In genomic region chr3:136668072-136668471, GRCm38 (mm10) we compare ENCODE assay signal across 9 mouse cellular contexts. TPM values are rescaled to one million over a fixed set of nuclear protein-coding genes. Genes with fewer than 3 reads are reported as not detected.
DNase-seq lines count a peak whose midpoint lies in the region; ATAC-seq lines count a peak whose summit lies in the region.
"Had no signal": no experiment of that assay in that cellular context is flagged by ENCODE, and none has a peak within 500 bp of the region (broad histone marks: within the 10 kb centered on the region; RNA-seq: fewer than 3 reads in every experiment).

No protein-coding gene starts in this region.

- 0 out of 2 replicates have a peak, but pooled peaks cover 4% of the 10 kb centered on the region for H3K9me3 ChIP-seq in embryonic facial prominence, embryonic 14.5 days (ENCODE audit: control insufficient read depth, low read length)
- H3K9me3 ChIP-seq in embryonic facial prominence, embryonic 10.5 days = 0 out of 2 replicates have a peak, but pooled peaks cover 9% of the 10 kb centered on the region

- no peak for ATAC-seq in embryonic facial prominence, embryonic 14.5 days (ENCODE audit: low read depth)

- no peak overlapping the region for H3K4me2 ChIP-seq in embryonic facial prominence, embryonic 14.5 days (ENCODE audit: low read depth, low read length)

- DNase-seq in embryonic facial prominence, embryonic 14.5 days (ENCODE audit: low spot score) = peak; percentile 37
- no peak for DNase-seq in embryonic facial prominence, embryonic 10.5 days (ENCODE audit: low spot score)
- DNase-seq in adrenal gland, adult 8-10 months = peak; percentile 51
- DNase-seq in gastrocnemius, postnatal 10 days = peak; percentile 56
- DNase-seq in layer of hippocampus, adult 8-10 months (ENCODE audit: low spot score in 2 of 2) = peak; percentile 63 to 67
- DNase-seq in right cerebral cortex, adult 2 months (ENCODE audit: low spot score in 2 of 2) = peak; percentile 72 to 74
- no peak for DNase-seq in thymus, postnatal 0 days (ENCODE audit: low spot score)
- no peak for DNase-seq in spleen, adult 12 weeks (ENCODE audit: low spot score)

- H3K4me1 ChIP-seq in embryonic facial prominence, embryonic 14.5 days (ENCODE audit: control insufficient read depth, insufficient read depth, low read length) = peaks cover 11% of the 10 kb centered on the region; the same call in 1 of the 2 replicates
- H3K4me1 ChIP-seq in embryonic facial prominence, embryonic 10.5 days = peaks cover 22% of the 10 kb centered on the region

- H3K27ac ChIP-seq in embryonic facial prominence, embryonic 14.5 days (replicated peaks; ENCODE audit: low read depth, low read length) = no peak overlapping the region
- no peak overlapping the region for H3K27ac ChIP-seq in embryonic facial prominence, embryonic 10.5 days (replicated peaks)

- no peaks in the 10 kb centered on the region for H3K27me3 ChIP-seq in embryonic facial prominence, embryonic 14.5 days (replicated peaks; ENCODE audit: control insufficient read depth, insufficient read depth, low read length)
- H3K27me3 ChIP-seq in embryonic facial prominence, embryonic 10.5 days (replicated peaks; ENCODE audit: low read depth, poor library complexity, severe bottlenecking) = no peaks in the 10 kb centered on the region
- H3K27me3 ChIP-seq: megakaryocyte, embryonic 14.5 days had no signal

- H3K36me3 ChIP-seq in embryonic facial prominence, embryonic 14.5 days (ENCODE audit: control insufficient read depth, insufficient read depth, low read length) = no peaks in the 10 kb centered on the region
- no peaks in the 10 kb centered on the region for H3K36me3 ChIP-seq in embryonic facial prominence, embryonic 10.5 days (replicated peaks)

- 53% methylated on average over 2 of the region's 2 CpGs for WGBS in embryonic facial prominence, embryonic 14.5 days
- 64% methylated on average over 2 of the region's 2 CpGs for WGBS in embryonic facial prominence, embryonic 10.5 days

- H3K4me3 ChIP-seq in embryonic facial prominence, embryonic 14.5 days (ENCODE audit: low read depth, low read length) = no peak overlapping the region
- H3K4me3 ChIP-seq in embryonic facial prominence, embryonic 10.5 days = no peak overlapping the region

- no peak overlapping the region for H3K9ac ChIP-seq in embryonic facial prominence, embryonic 14.5 days (ENCODE audit: low read depth, low read length)

RNA-seq across cellular contexts. Expression of gene Ppp3ca, which starts 1.9 kb away (rescaled TPM):
- polyA plus RNA-seq in embryonic facial prominence, embryonic 14.5 days (2014; fragmentation: Nextera tagmentation; extraction: Ambion mirVana) = 71.7 and 78.6 TPM in 2 replicates
- polyA plus RNA-seq in embryonic facial prominence, embryonic 10.5 days (2016; fragmentation: Nextera tagmentation; extraction: Ambion mirVana) = 27.9 and 32.2 TPM in 2 replicates
- 10 to 100 TPM; 42.5 to 52.3 (median 49.2) TPM for total RNA-seq in adrenal gland, adult 8-10 months (2022)
- 100 to 1,000 TPM; 161 to 166 TPM for total RNA-seq in gastrocnemius, postnatal 10 days (2021)
- total RNA-seq in layer of hippocampus, adult 8-10 months (2022) = 1,000 to 10,000 TPM; 1,034 to 1,177 (median 1,140) TPM
- polyA plus RNA-seq in thymus, postnatal 0 days (2015; fragmentation: Nextera tagmentation; extraction: Ambion mirVana) = 20.9 and 25.4 TPM in 2 replicates

Comparison
In these comparisons a context has a peak if more than half of its experiments do, and no peak if none do; other contexts are left out.
1. DNase-seq: peak in embryonic facial prominence, embryonic 14.5 days (single experiment), adrenal gland, adult 8-10 months (single experiment), gastrocnemius, postnatal 10 days (single experiment), layer of hippocampus, adult 8-10 months (2 of 2) and right cerebral cortex, adult 2 months (2 of 2); none in embryonic facial prominence, embryonic 10.5 days (single experiment), thymus, postnatal 0 days (single experiment) and spleen, adult 12 weeks (single experiment).
2. RNA of gene Ppp3ca, which starts 1.9 kb away (total RNA-seq): 1,034 to 1,177 TPM in layer of hippocampus, adult 8-10 months; 161 to 166 TPM in gastrocnemius, postnatal 10 days and 42.5 to 52.3 TPM in adrenal gland, adult 8-10 months; every median in the first group is over 4 times any median in the second.